Mouse (Mus musculus) retina, postnatal 1 day (tissue): Measurements from ENCODE around the gene Olfr649.

Experiments used
- DNase-seq: peaks from one replicate; pipeline ENCODE4 v3.0.0-alpha.2; 2012

Gene Olfr649

GRCm38 (mm10) chr7:104195885-104196284 is at the start of gene Olfr649:
Olfr649 (minus strand) TSS chr7:104195985.
- DNase-seq, result no peak

DNA sequence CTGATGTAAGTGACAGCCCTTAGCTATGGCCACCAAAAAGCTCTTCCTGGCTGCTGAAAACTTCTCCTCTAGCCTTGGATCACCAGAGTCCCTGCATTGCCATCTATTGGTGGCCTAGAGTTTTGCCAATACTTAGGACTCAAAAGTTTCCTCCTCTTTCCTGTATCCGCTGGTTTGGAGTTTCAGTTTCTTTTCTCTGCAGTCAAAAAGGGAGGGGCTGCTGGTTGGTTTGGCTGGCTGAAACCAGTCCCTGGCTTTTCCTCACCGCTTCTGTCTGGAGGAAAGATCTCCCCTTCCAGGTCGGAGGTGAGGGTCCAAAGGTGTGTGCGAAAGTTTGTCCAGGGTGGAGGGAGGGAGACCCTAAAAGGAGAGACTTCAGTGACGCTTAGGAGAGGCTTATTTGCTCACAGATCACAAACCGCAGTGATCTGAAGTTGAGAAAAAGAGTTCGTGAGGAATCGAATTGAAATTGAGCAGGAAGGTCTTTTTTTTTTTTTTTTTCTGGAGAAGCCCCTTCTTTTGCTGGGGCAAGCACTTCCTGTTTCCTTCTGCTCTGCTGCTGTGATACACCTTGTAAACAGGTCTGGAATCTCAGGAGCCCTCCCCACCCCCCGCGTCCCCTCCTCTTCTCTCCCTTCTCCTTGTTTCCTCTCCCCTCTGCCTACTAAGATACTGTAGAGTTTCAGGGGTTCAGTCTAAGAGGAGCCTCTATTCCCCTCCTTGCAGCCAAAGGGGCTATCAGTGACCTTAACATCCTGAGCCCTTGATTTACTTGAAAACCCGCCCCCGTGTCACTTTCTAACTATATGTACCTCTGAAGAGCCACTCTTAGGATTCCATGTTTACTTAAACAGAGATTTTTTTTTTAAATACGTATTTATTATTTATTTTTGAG is 48.7 kb upstream of the Olfr649 start, which contains the start of gene Trim34a:
Gene Trim34a (plus strand): TSS at position 171 of the 895 bp plus-strand sequence.
- peak; percentile 72 for DNase-seq

DNA sequence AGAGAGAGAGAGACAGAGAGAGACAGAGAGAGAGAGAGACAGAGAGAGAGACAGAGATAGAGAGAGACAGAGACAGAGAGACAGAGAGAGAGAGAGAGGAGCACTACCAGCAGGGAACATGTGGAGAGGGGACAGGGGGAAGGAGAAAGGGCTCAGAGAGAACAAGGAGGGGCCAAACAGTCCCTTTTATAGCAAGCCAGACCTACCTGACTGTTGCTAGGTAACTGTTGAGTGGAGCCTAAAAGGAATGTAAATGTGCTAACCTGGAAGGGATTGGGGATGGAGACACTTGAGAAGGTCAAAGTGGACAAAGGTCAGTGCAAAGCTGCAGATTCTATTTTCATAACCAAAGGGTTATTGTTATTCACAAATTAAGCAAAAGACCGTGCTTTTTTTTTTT is 47.8 kb upstream of the Olfr649 start:
- DNase-seq, result no peak

DNA sequence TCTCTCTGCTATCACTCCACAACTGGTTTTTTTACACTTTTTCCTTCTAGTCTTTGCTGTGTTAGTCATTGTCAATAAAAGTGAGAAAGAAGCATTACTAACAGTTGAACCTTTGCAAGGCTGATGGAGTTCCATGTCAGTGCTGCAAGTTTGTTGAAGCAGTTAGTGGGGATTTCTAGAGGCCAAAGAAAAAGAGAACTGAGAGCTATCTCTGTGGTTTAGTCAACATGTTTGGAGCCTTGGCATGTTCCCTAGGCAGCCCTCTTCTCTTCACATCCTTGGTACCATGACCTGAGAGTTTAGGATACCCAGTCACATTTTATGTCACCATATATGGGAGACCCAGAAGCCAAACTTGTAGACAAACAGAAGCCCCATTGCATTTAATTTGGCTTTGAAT is 45.1 kb upstream of the Olfr649 start:
- DNase-seq, result no peak

- DNase-seq, result peak; percentile 10
Observed at GRCm38 (mm10) chr7:104231203-104231602, 35.4 kb upstream of the Olfr649 start.

GRCm38 (mm10) chr7:104218701-104219569 is 23.1 kb upstream of the Olfr649 start, which contains the start of gene Trim6:
Trim6 (plus strand) TSS chr7:104218793.
- peak; percentile 56 for DNase-seq

GRCm38 (mm10) chr7:104217881-104218280 is 22.1 kb upstream of the Olfr649 start:
- DNase-seq, result no peak

GRCm38 (mm10) chr7:104216011-104216535 is 20.3 kb upstream of the Olfr649 start:
- no peak for DNase-seq

- no peak for DNase-seq
Observed at GRCm38 (mm10) chr7:104206197-104206596, 10.4 kb upstream of the Olfr649 start.

- peak; percentile 67 for DNase-seq
Observed at GRCm38 (mm10) chr7:104199822-104200221, 4.0 kb upstream of the Olfr649 start.

GRCm38 (mm10) chr7:104191275-104191674 is 4.5 kb downstream of the Olfr649 start:
- DNase-seq, result no peak

DNA sequence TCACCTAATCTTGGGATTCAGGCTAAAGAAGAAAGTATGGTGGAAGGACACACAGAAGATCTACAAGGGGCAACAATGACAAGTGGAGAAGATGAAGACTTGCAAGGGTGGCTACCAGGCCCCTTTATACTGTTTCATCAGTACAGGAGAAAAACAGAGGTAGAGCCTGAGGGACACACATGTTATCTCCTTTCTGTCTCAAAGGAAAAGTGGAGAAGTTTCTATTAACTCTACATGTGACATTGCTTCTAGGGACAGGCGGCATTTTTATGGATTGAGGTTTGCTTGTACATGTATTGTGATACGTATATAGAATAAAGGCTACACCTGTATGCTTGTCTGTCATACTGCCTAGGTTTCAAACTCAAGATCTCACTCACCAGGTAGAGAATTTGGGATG is 12.5 kb downstream of the Olfr649 start, which contains the start of gene Olfr648:
Gene Olfr648 (minus strand): TSS at position 101 of the 400 bp plus-strand sequence.
- no peak for DNase-seq

DNA sequence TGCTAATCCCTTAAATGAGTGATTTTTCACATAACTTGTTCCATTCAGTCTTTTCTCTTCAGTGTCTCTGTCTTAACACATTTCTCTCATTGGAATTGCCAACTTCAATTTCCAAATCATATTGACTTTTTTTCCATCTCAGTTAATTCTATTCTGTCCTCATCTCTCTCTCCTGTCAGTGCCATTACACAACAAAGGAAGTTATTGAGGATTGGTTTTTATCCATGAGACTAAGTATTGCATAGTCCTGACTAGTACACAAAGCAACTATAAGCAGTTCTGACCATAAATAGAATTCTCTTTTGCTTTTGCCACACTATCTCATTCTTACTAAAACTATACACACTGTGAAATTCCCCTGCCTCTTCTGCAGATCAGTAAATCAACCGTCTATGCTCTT is 16.7 kb downstream of the Olfr649 start:
- DNase-seq, result no peak

- DNase-seq, result no peak
Observed at GRCm38 (mm10) chr7:104178422-104179054, 17.2 kb downstream of the Olfr649 start.

DNA sequence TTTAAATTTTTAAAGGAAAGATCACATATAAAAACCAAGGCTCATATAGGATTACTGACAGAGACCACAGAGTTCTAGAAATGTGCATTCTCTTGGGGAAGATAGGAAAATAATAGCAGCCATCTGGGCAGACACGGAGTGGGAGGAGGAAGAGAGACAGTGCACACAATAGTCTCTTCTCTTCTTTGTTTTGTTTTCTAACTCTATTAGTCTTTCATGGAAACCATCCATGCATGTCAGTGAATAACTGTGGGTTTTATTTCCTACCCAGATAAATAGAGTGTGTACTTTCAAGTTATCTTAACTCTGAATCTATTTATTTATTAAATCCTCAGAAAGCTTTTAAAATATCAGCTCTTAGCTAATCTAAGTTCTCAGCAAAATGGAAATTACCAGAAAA is 20.7 kb downstream of the Olfr649 start:
- DNase-seq, result peak; percentile 37

GRCm38 (mm10) chr7:104169634-104170204 is 26.1 kb downstream of the Olfr649 start:
- no peak for DNase-seq

- DNase-seq, result no peak
Observed at GRCm38 (mm10) chr7:104167105-104167504, 28.7 kb downstream of the Olfr649 start.

GRCm38 (mm10) chr7:104150456-104150855 is 45.3 kb downstream of the Olfr649 start, which contains the start of gene Ubqlnl:
Ubqlnl (minus strand) TSS chr7:104150556.
- DNase-seq, result no peak

DNA sequence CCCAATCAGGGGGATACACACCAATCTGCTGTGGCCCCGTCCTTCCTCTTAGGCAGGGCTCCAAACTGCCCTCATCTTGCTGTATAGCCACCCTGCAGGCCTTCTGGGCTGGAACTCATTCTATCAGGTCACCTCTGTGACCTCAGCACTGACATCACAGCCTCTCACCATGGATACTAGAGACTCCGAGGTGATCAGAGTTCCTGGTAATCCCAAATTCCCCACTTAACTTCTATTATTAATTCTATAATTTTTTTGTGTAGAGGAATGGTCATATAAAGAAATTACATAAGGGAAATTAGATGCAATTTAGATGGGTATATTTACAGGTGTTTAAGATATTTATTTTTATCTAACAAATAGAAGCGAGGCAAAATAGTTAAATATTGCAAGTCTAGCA is 52.6 kb downstream of the Olfr649 start, which contains the start of gene Ubqln3:
Gene Ubqln3 (minus strand): TSS at position 101 of the 400 bp plus-strand sequence.
- no peak for DNase-seq
